In the genomic region with DNA sequence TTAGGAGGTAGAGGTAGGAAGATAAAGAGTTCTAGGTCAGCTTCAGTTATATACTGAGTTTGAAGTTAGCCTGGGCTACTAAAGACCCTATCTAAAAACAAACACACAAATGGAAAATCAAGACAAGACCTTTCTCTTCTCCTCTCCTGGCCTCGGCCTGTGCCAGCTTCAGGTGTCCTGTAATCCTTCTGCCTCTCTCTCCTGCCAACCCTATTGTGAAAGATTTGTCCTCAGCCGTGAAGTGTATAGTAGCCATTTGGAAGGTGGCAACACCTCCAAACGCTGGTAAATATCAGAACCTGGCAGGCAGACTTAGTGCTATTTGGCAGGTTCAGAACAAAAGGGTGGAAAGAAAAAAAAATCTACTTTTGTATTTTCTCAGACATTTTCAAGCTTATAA, we compare ENCODE assay signal across 25 mouse cellular contexts. TPM values are rescaled to one million over a fixed set of nuclear protein-coding genes. Genes with fewer than 3 reads are reported as not detected.
DNase-seq lines count a peak whose midpoint lies in the region; ATAC-seq and TF ChIP-seq lines count a peak whose summit lies in the region.
"Had no signal": no experiment of that assay in that cellular context is flagged by ENCODE, and none has a peak within 500 bp of the region (broad histone marks: within the 10 kb centered on the region; RNA-seq: fewer than 3 reads in every experiment).

No protein-coding gene starts in this region.

- no peaks in the 10 kb centered on the region for H3K9me3 ChIP-seq in heart, embryonic 13.5 days
- no peaks in the 10 kb centered on the region for H3K9me3 ChIP-seq in ES-E14 (ENCODE audit: control insufficient read depth, insufficient read depth, low read depth, low read length)
- H3K9me3 ChIP-seq: G1E; heart, embryonic 15.5 days; hindbrain, embryonic 12.5 days; midbrain, embryonic 12.5 days had no signal

- in situ Hi-C loops in ES-E14 (cut with MboI; ENCODE audit: low sequenced_read_pairs in 2 of 2, unreplicated experiment in 2 of 2): no loop called here

- H3K4me3 ChIP-seq in heart, embryonic 13.5 days: no peak overlapping the region
- H3K4me3 ChIP-seq in ES-E14 (ENCODE audit: insufficient read depth in 1 of 2, low read depth in 1 of 2, low read length in 2 of 2, poor library complexity in 1 of 2, severe bottlenecking in 1 of 2): no peak overlapping the region
- H3K4me3 ChIP-seq: heart, embryonic 15.5 days; hindbrain, embryonic 12.5 days; layer of hippocampus, adult 2 months; midbrain, embryonic 12.5 days had no signal

- no peak for ATAC-seq in heart, embryonic 13.5 days (ENCODE audit: extremely low read depth, insufficient number of reproducible peaks, low FRiP score, low TSS enrichment)
- ATAC-seq: CD4-positive, CD25-positive, alpha-beta regulatory T cell, adult 4 months; forebrain, postnatal 0 days had no signal

- H3K27ac ChIP-seq in heart, embryonic 13.5 days (replicated peaks): peak overlapping the region; percentile 78; the same call in 1 of the 2 replicates
- H3K27ac ChIP-seq in ES-E14 (ENCODE audit: insufficient read depth, low read depth, low read length, poor library complexity, severe bottlenecking): peak overlapping the region; percentile 40; the same call in 1 of the 2 replicates
- H3K27ac ChIP-seq: hindbrain, embryonic 12.5 days; layer of hippocampus, adult 2 months; midbrain, embryonic 12.5 days had no signal

- no peaks in the 10 kb centered on the region for H3K27me3 ChIP-seq in heart, embryonic 13.5 days (replicated peaks)
- H3K27me3 ChIP-seq: heart, embryonic 15.5 days; hindbrain, embryonic 12.5 days; midbrain, embryonic 12.5 days had no signal

- peak; percentile 21 for DNase-seq in adrenal gland, postnatal 10 days
- no peak for DNase-seq in adrenal gland, adult 2 months
- no peak for DNase-seq in heart, adult 9 months (ENCODE audit: low spot score in 2 of 2)
- DNase-seq in ES-E14 (ENCODE audit: low read depth, low spot score): no peak
- DNase-seq in cerebellum, postnatal 14 days: peak; percentile 40 to 60
- DNase-seq in left cerebral cortex, postnatal 10 days (ENCODE audit: extremely low spot score in 1 of 2, low spot score in 2 of 2): no peak
- DNase-seq in B cell, adult 2 months: no peak
- DNase-seq: adrenal gland, postnatal 36 days; embryo, embryonic 11 days; forebrain, postnatal 0 days; kidney, adult 2 months; kidney, postnatal 10 days; layer of hippocampus, postnatal 36 days; right cerebral cortex, postnatal 4 days; thymus, adult 2 months had no signal

- intact Hi-C loops in left cerebral cortex, postnatal 10 days (cut with DNase I): no loop called here

- WGBS in heart, embryonic 13.5 days: 58% methylated on average over 3 of the region's 3 CpGs

- no peak overlapping the region for H3K4me2 ChIP-seq in heart, embryonic 13.5 days
- H3K4me2 ChIP-seq: heart, embryonic 15.5 days; hindbrain, embryonic 12.5 days; midbrain, embryonic 12.5 days had no signal

- H3K36me3 ChIP-seq in heart, embryonic 13.5 days: peaks cover 4% of the 10 kb centered on the region; the same call in 1 of the 2 replicates
- H3K36me3 ChIP-seq in ES-E14 (ENCODE audit: control insufficient read depth, insufficient read depth, low read length, poor library complexity, severe bottlenecking): no peaks in the 10 kb centered on the region
- H3K36me3 ChIP-seq: heart, embryonic 15.5 days; hindbrain, embryonic 12.5 days; midbrain, embryonic 12.5 days had no signal

- no peak overlapping the region for H3K9ac ChIP-seq in heart, embryonic 13.5 days
- no peak overlapping the region for H3K9ac ChIP-seq in ES-E14 (ENCODE audit: insufficient read depth, low read depth, low read length, poor library complexity, severe bottlenecking)
- H3K9ac ChIP-seq: forebrain, postnatal 0 days; heart, embryonic 15.5 days; hindbrain, embryonic 12.5 days; midbrain, embryonic 12.5 days had no signal

- peaks cover 69% of the 10 kb centered on the region for H3K4me1 ChIP-seq in heart, embryonic 13.5 days
- peaks cover 10 to 19% of the 10 kb centered on the region in 2 experiments; a peak in 3 of 4 replicates for H3K4me1 ChIP-seq in ES-E14 (ENCODE audit: control insufficient read depth in 2 of 2, insufficient read depth in 2 of 2, low read length in 2 of 2, poor library complexity in 1 of 2)

TF ChIP-seq in ES-E14, 5 proteins besides CTCF, POLR2A, EP300 and RAD21:
- TF ChIP-seq HCFC1 (IDR thresholded peaks at IDR 0.05; ENCODE audit: borderline replicate concordance, insufficient read depth, low read length) (no peak), ZC3H11A (IDR thresholded peaks at IDR 0.05; ENCODE audit: borderline replicate concordance, low read depth, low read length) (no peak), CHD2 (IDR thresholded peaks at IDR 0.05; ENCODE audit: low read depth, low read length) (no peak), ZNF384 (IDR thresholded peaks at IDR 0.05; ENCODE audit: low read depth, low read length) (no peak), MAFK (IDR thresholded peaks at IDR 0.05; ENCODE audit: insufficient read depth, low read depth, low read length) (no peak)

RNA-seq across cellular contexts. Expression of gene Kat2b, which starts 13.6 kb away (rescaled TPM):
- 10 to 100 TPM; 68.2 to 69.1 TPM for total RNA-seq in adrenal gland, postnatal 10 days (2021)
- total RNA-seq in adrenal gland, adult 2 months (2021): 10 to 100 TPM; 76.0 to 81.3 TPM
- 20.7 and 25.2 TPM in 2 replicates for polyA plus RNA-seq in adrenal gland, adult 2 months (2012; rRNA removed)
- polyA plus RNA-seq in heart, embryonic 13.5 days (2015; fragmentation: Nextera tagmentation; extraction: Ambion mirVana): 7.4 and 8.1 TPM in 2 replicates
- 25.1 and 32.1 TPM in 2 replicates for total RNA-seq in ES-E14 (2012; rRNA removed)
- 10 to 100 TPM; 10.5 to 20.3 TPM for total RNA-seq in left cerebral cortex, postnatal 10 days (2021)

RNA-seq across cellular contexts. Expression of gene Pp2d1, which starts 41.0 kb away (rescaled TPM):
- not detected for total RNA-seq in adrenal gland, postnatal 10 days (2021)
- not detected for total RNA-seq in adrenal gland, adult 2 months (2021)
- polyA plus RNA-seq in adrenal gland, adult 2 months (2012; rRNA removed): not detected in 2 replicates
- polyA plus RNA-seq in heart, embryonic 13.5 days (2015; fragmentation: Nextera tagmentation; extraction: Ambion mirVana): 0.13 and 0.25 TPM in 2 replicates
- total RNA-seq in ES-E14 (2012; rRNA removed): 0.31 and 0.48 TPM in 2 replicates
- not detected for total RNA-seq in left cerebral cortex, postnatal 10 days (2021)
- total RNA-seq: adrenal gland, postnatal 36 days; forebrain, postnatal 0 days; layer of hippocampus, adult 2 months; layer of hippocampus, postnatal 36 days; left cerebral cortex, postnatal 25 days; monocyte, adult 5-6 weeks had no signal
- polyA plus RNA-seq: G1E; gonadal fat pad, adult 2 months; kidney, adult 2 months; thymus, adult 2 months had no signal

Comparison
In these comparisons a context has a peak if more than half of its experiments do, and no peak if none do; other contexts are left out.
1. DNase-seq: peak in adrenal gland, postnatal 10 days (single experiment) and cerebellum, postnatal 14 days (2 of 2); none in adrenal gland, adult 2 months (single experiment), heart, adult 9 months (0 of 2), ES-E14 (single experiment), left cerebral cortex, postnatal 10 days (0 of 2) and B cell, adult 2 months (0 of 2).